Mouse (Mus musculus) layer of hippocampus, adult 8-10 months (tissue): ENCODE data around the gene Zcchc8. TPM values are rescaled to one million over a fixed set of nuclear protein-coding genes. Genes with fewer than 3 reads are reported as not detected.

ENCODE experiments used
- total RNA-seq, 4 experiments: library from RNA; stranded (reverse); gene quantifications; 2 replicates each; pipeline ENCODE4 v1.2.4; 2022

Zcchc8 gene
- total RNA-seq, 4 experiments from 2014 or later = 41.5 to 54.4 (median 50.4) TPM

Other genes with a start within 250 kb of the Zcchc8 start
- gene Lrrc43, start 231.8 kb downstream of the Zcchc8 start, total RNA-seq = under 1 TPM; 0.72 to 0.93 (median 0.85) TPM
- gene Il31, start 231.6 kb downstream of the Zcchc8 start, total RNA-seq = not detected
- 1 to 10 TPM in 3 of 4 experiments, under 1 TPM in 1; 0.55 to 1.9 (median 1.3) TPM for gene B3gnt4, start 210.6 kb downstream of the Zcchc8 start, total RNA-seq
- gene Diablo, start 196.9 kb downstream of the Zcchc8 start, total RNA-seq = 10 to 100 TPM; 29.8 to 34.4 (median 31.1) TPM
- 1 to 10 TPM; 4.2 to 7.8 (median 5.3) TPM for gene Gm49027, start 195.6 kb downstream of the Zcchc8 start, total RNA-seq
- 10 to 100 TPM; 78.7 to 91.2 (median 87.3) TPM for gene Vps33a, start 148.1 kb downstream of the Zcchc8 start, total RNA-seq
- gene Clip1, start 36.5 kb downstream of the Zcchc8 start, total RNA-seq = 100 to 1,000 TPM; 125 to 142 (median 126) TPM
- gene Rsrc2, start 28.3 kb upstream of the Zcchc8 start, total RNA-seq = 100 to 1,000 TPM in 3 of 4 experiments, 10 to 100 TPM in 1; 90.7 to 107 (median 103) TPM
- gene Kntc1, start 28.6 kb upstream of the Zcchc8 start, total RNA-seq = 1 to 10 TPM in 3 of 4 experiments, under 1 TPM in 1; 0.99 to 2.9 (median 2.0) TPM
- 1 to 10 TPM in 2 of 4 experiments, under 1 TPM in 1, not detected in 1; 0.33 to 5.8 (median 5.2) TPM for gene Hcar2, start 144.4 kb upstream of the Zcchc8 start, total RNA-seq
- 1 to 10 TPM; 1.0 to 1.6 (median 1.2) TPM for gene Hcar1, start 158.9 kb upstream of the Zcchc8 start, total RNA-seq
- 10 to 100 TPM; 59.4 to 66.0 (median 60.5) TPM for gene Denr, start 186.1 kb upstream of the Zcchc8 start, total RNA-seq
- 1 to 10 TPM in 3 of 4 experiments, under 1 TPM in 1; 0.87 to 2.4 (median 1.9) TPM for gene Gm43518, start 206.3 kb upstream of the Zcchc8 start, total RNA-seq
- gene Ccdc62, start 209.6 kb upstream of the Zcchc8 start, total RNA-seq = 1 to 10 TPM; 2.1 to 7.2 (median 5.2) TPM